Comparison of ENCODE assay signal across 7 mouse cellular contexts in genomic region chr2:152723651-152724331, GRCm38 (mm10). TPM values are rescaled to one million over a fixed set of nuclear protein-coding genes. Genes with fewer than 3 reads are reported as not detected.
DNase-seq lines count a peak whose midpoint lies in the region; ATAC-seq lines count a peak whose summit lies in the region.

No protein-coding gene starts in this region.

- no peaks in the 10 kb centered on the region for H3K9me3 ChIP-seq in heart, embryonic 16.5 days (replicated peaks; ENCODE audit: control insufficient read depth, low read length)
- no peaks in the 10 kb centered on the region for H3K9me3 ChIP-seq in limb, embryonic 11.5 days (ENCODE audit: control insufficient read depth, low read length)
- no peaks in the 10 kb centered on the region for H3K9me3 ChIP-seq in midbrain, embryonic 11.5 days (ENCODE audit: control insufficient read depth, low read length)

- peak overlapping the region; percentile 64 for H3K27ac ChIP-seq in heart, embryonic 16.5 days (ENCODE audit: low read length)
- H3K27ac ChIP-seq in limb, embryonic 11.5 days (replicated peaks; ENCODE audit: low read depth, low read length) = 0 out of 2 replicates have a peak overlapping the region, but pooled peaks have one; percentile 21
- H3K27ac ChIP-seq in midbrain, embryonic 11.5 days (ENCODE audit: low read depth, low read length) = no peak overlapping the region

- peak overlapping the region; percentile 73 for H3K9ac ChIP-seq in heart, embryonic 16.5 days (ENCODE audit: low read length)
- peak overlapping the region; percentile 77 for H3K9ac ChIP-seq in limb, embryonic 11.5 days (ENCODE audit: low read length)
- peak overlapping the region; percentile 67 for H3K9ac ChIP-seq in midbrain, embryonic 11.5 days (ENCODE audit: low read length)

- peak; percentile 62 for ATAC-seq in heart, embryonic 16.5 days (replicated peaks; ENCODE audit: extremely low read depth, insufficient read depth, low FRiP score)
- no peak for ATAC-seq in limb, embryonic 11.5 days (ENCODE audit: insufficient number of reproducible peaks, low FRiP score, low TSS enrichment, low read depth)
- ATAC-seq in midbrain, embryonic 11.5 days (ENCODE audit: low FRiP score) = peak; percentile 85
- ATAC-seq in erythroblast, adult 5-6 weeks (replicated peaks; ENCODE audit: low FRiP score, poor library complexity, severe bottlenecking) = no peak

- peak; percentile 57 for DNase-seq in adrenal gland, postnatal 25 days
- peak; percentile 65 for DNase-seq in embryo, embryonic 9.5 days (ENCODE audit: extremely low spot score)
- peak; percentile 68 for DNase-seq in limb, embryonic 11.5 days (ENCODE audit: low spot score)
- peak; percentile 95 for DNase-seq in midbrain, embryonic 11.5 days (ENCODE audit: low spot score, missing footprints)
- no peak for DNase-seq in cerebellum, postnatal 36 days

- WGBS in heart, embryonic 16.5 days = 4% methylated on average over 37 of the region's 37 CpGs
- 2% methylated on average over 37 of the region's 37 CpGs for WGBS in limb, embryonic 11.5 days
- WGBS in midbrain, embryonic 11.5 days = 3% methylated on average over 37 of the region's 37 CpGs

- no peaks in the 10 kb centered on the region for H3K36me3 ChIP-seq in heart, embryonic 16.5 days (ENCODE audit: control insufficient read depth, insufficient read depth)
- no peaks in the 10 kb centered on the region for H3K36me3 ChIP-seq in limb, embryonic 11.5 days (ENCODE audit: control insufficient read depth, insufficient read depth, low read length)
- H3K36me3 ChIP-seq in midbrain, embryonic 11.5 days (ENCODE audit: control insufficient read depth, insufficient read depth, low read length) = no peaks in the 10 kb centered on the region

- H3K4me2 ChIP-seq in heart, embryonic 16.5 days (ENCODE audit: low read depth, low read length) = peak overlapping the region; percentile 67
- peak overlapping the region; percentile 64 for H3K4me2 ChIP-seq in limb, embryonic 11.5 days (ENCODE audit: low read depth, severe bottlenecking)
- peak overlapping the region; percentile 57 for H3K4me2 ChIP-seq in midbrain, embryonic 11.5 days

- no peaks in the 10 kb centered on the region for H3K27me3 ChIP-seq in heart, embryonic 16.5 days (ENCODE audit: control insufficient read depth, insufficient read depth, low read length)
- no peaks in the 10 kb centered on the region for H3K27me3 ChIP-seq in limb, embryonic 11.5 days (ENCODE audit: control insufficient read depth, insufficient read depth, low read length)
- H3K27me3 ChIP-seq in midbrain, embryonic 11.5 days (ENCODE audit: control insufficient read depth, insufficient read depth, low read length) = no peaks in the 10 kb centered on the region

- H3K4me3 ChIP-seq in heart, embryonic 16.5 days (ENCODE audit: low read length) = peak overlapping the region; percentile 48
- H3K4me3 ChIP-seq in limb, embryonic 11.5 days (ENCODE audit: low read depth, low read length) = peak overlapping the region; percentile 25
- H3K4me3 ChIP-seq in midbrain, embryonic 11.5 days (ENCODE audit: low read depth, low read length) = peak overlapping the region; percentile 29

- peaks cover 20% of the 10 kb centered on the region for H3K4me1 ChIP-seq in heart, embryonic 16.5 days (ENCODE audit: control insufficient read depth, insufficient read depth, low read length)
- peaks cover 38% of the 10 kb centered on the region for H3K4me1 ChIP-seq in limb, embryonic 11.5 days (ENCODE audit: control insufficient read depth, insufficient read depth, low read length)
- H3K4me1 ChIP-seq in midbrain, embryonic 11.5 days (ENCODE audit: control insufficient read depth, insufficient read depth, low read length) = peaks cover 19% of the 10 kb centered on the region

RNA-seq across cellular contexts. Expression of gene Id1, which starts 12.3 kb away (rescaled TPM):
- total RNA-seq in adrenal gland, postnatal 25 days (2021) = 73.3 and 81.1 TPM in 2 replicates
- polyA plus RNA-seq in heart, embryonic 16.5 days (2015; fragmentation: Nextera tagmentation; extraction: Ambion mirVana) = 56.3 and 64.5 TPM in 2 replicates
- 221 and 248 TPM in 2 replicates for polyA plus RNA-seq in limb, embryonic 11.5 days (2014; fragmentation: Nextera tagmentation; extraction: Ambion mirVana)
- polyA plus RNA-seq in midbrain, embryonic 11.5 days (2014; fragmentation: Nextera tagmentation; extraction: Ambion mirVana) = 66.0 and 70.7 TPM in 2 replicates
- 3.6 TPM in 1 of 2 replicates, not detected in the other for total RNA-seq in erythroblast, adult 5-6 weeks (2015; ENCODE audit: low replicate concordance)
- 3.7 and 4.5 TPM in 2 replicates for total RNA-seq in erythroblast, adult 5-6 weeks (2017; ENCODE audit: low replicate concordance)

RNA-seq across cellular contexts. Expression of gene Cox4i2, which starts 30.2 kb away (rescaled TPM):
- total RNA-seq in adrenal gland, postnatal 25 days (2021) = 4.2 and 4.3 TPM in 2 replicates
- polyA plus RNA-seq in heart, embryonic 16.5 days (2015; fragmentation: Nextera tagmentation; extraction: Ambion mirVana) = 26.7 and 30.9 TPM in 2 replicates
- polyA plus RNA-seq in limb, embryonic 11.5 days (2014; fragmentation: Nextera tagmentation; extraction: Ambion mirVana) = 18.5 and 22.3 TPM in 2 replicates
- polyA plus RNA-seq in midbrain, embryonic 11.5 days (2014; fragmentation: Nextera tagmentation; extraction: Ambion mirVana) = 2.8 and 3.7 TPM in 2 replicates
- not detected in 2 replicates for total RNA-seq in erythroblast, adult 5-6 weeks (2015; ENCODE audit: low replicate concordance)
- total RNA-seq in erythroblast, adult 5-6 weeks (2017; ENCODE audit: low replicate concordance) = not detected in 2 replicates

RNA-seq across cellular contexts. Expression of gene Mcts2, which starts 37.0 kb away (rescaled TPM):
- 34.2 and 37.9 TPM in 2 replicates for total RNA-seq in adrenal gland, postnatal 25 days (2021)
- 18.9 and 19.2 TPM in 2 replicates for polyA plus RNA-seq in heart, embryonic 16.5 days (2015; fragmentation: Nextera tagmentation; extraction: Ambion mirVana)
- polyA plus RNA-seq in limb, embryonic 11.5 days (2014; fragmentation: Nextera tagmentation; extraction: Ambion mirVana) = 37.1 and 38.5 TPM in 2 replicates
- polyA plus RNA-seq in midbrain, embryonic 11.5 days (2014; fragmentation: Nextera tagmentation; extraction: Ambion mirVana) = 43.4 and 48.6 TPM in 2 replicates
- 2.3 TPM in 1 of 2 replicates, not detected in the other for total RNA-seq in erythroblast, adult 5-6 weeks (2015; ENCODE audit: low replicate concordance)
- total RNA-seq in erythroblast, adult 5-6 weeks (2017; ENCODE audit: low replicate concordance) = 1.4 and 3.2 TPM in 2 replicates

RNA-seq across cellular contexts. Expression of gene H13, which starts 54.5 kb away (rescaled TPM):
- total RNA-seq in adrenal gland, postnatal 25 days (2021) = 149 and 153 TPM in 2 replicates
- 76.4 and 81.7 TPM in 2 replicates for polyA plus RNA-seq in heart, embryonic 16.5 days (2015; fragmentation: Nextera tagmentation; extraction: Ambion mirVana)
- 123 and 126 TPM in 2 replicates for polyA plus RNA-seq in limb, embryonic 11.5 days (2014; fragmentation: Nextera tagmentation; extraction: Ambion mirVana)
- polyA plus RNA-seq in midbrain, embryonic 11.5 days (2014; fragmentation: Nextera tagmentation; extraction: Ambion mirVana) = 117 and 119 TPM in 2 replicates
- total RNA-seq in erythroblast, adult 5-6 weeks (2015; ENCODE audit: low replicate concordance) = 32.9 and 37.4 TPM in 2 replicates
- total RNA-seq in erythroblast, adult 5-6 weeks (2017; ENCODE audit: low replicate concordance) = 13.8 and 20.8 TPM in 2 replicates

Comparison
In these comparisons a context has a peak if more than half of its experiments do, and no peak if none do; other contexts are left out.
1. DNase-seq: peak in adrenal gland, postnatal 25 days (single experiment), embryo, embryonic 9.5 days (single experiment), limb, embryonic 11.5 days (single experiment) and midbrain, embryonic 11.5 days (single experiment); none in cerebellum, postnatal 36 days (0 of 2).
2. ATAC-seq: peak in heart, embryonic 16.5 days (single experiment) and midbrain, embryonic 11.5 days (single experiment); none in limb, embryonic 11.5 days (single experiment) and erythroblast, adult 5-6 weeks (single experiment).
3. Peak in every context shown above with its lines, with median percentiles within 50 percentile points of each other: H3K4me2 ChIP-seq, H3K4me3 ChIP-seq and H3K9ac ChIP-seq.